Mouse (Mus musculus): ENCODE measurements around the gene Gm1673.

DNA sequence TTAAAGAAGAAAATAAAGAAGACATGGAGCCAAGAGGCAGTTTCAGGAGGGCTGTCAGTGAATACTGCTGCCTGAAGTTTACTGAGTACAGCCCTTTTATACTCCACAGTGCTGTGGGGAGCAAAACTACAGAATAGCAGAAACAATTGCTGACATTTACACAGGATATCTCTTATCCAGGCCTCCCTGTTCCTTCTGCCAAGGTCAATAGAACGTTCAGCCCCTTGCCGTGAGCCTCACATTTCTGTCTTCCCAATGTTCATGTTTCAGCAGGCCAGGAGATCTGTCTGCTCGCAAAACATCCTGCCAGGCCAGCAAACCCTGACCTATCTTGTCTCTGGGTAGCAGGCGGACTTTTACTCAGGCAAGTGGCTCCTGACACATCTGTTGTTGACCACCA is 23.9 kb upstream of the Gm1673 start:
- TF ChIP-seq CTCF (IDR thresholded peaks at IDR 0.05; ENCODE audit: control insufficient read depth, insufficient read depth, insufficient read length) (no peak), FOSL1 (IDR thresholded peaks at IDR 0.05; ENCODE audit: insufficient read depth, low read length, poor library complexity, severe bottlenecking) (no peak), USF1 (IDR thresholded peaks at IDR 0.05; ENCODE audit: low read depth) (no peak), MYOD1 (IDR thresholded peaks at IDR 0.05; ENCODE audit: control insufficient read depth, insufficient read length, low read depth) (no peak), MAX (IDR thresholded peaks at IDR 0.05) (no peak), CEBPB (IDR thresholded peaks at IDR 0.05; ENCODE audit: low read depth) (no peak)

Measured in C2C12 (cell line).